Mouse (Mus musculus) MEL (cell line): ENCODE measurements around the gene Rph3al.

ENCODE experiments used
- CTCF ChIP-seq, 3 experiments: IDR thresholded peaks in 2 of 3; conservative IDR thresholded peaks in 1 of 3; 2 replicates each; pipeline ENCODE4 v1.5.1; 2011 to 2012; ENCODE audit warnings: low read length in 3 of 3, low read depth in 2 of 3, mild to moderate bottlenecking in 2 of 3, improper control_type of control experiment in 1 of 3, inconsistent platforms in 1 of 3, mixed read lengths in 1 of 3, moderate library complexity in 1 of 3; ENCODE audit not compliant: control insufficient read depth in 1 of 3, insufficient read depth in 1 of 3, poor library complexity in 1 of 3, severe bottlenecking in 1 of 3
- GATA1 ChIP-seq: IDR thresholded peaks from 2 replicates; pipeline ENCODE4 v1.6.1; 2011; ENCODE audit warnings: low read depth, low read length, improper control_type of control experiment
- HCFC1 ChIP-seq: IDR thresholded peaks from 2 replicates; pipeline ENCODE4 v1.6.1; 2012; ENCODE audit warnings: low read depth, mild to moderate bottlenecking, inconsistent platforms, low read length, improper control_type of control experiment, moderate library complexity
- MXI1 ChIP-seq: IDR thresholded peaks from 2 replicates; pipeline ENCODE4 v1.6.1; 2011; ENCODE audit warnings: mild to moderate bottlenecking, low read depth, low read length, improper control_type of control experiment
- ZC3H11A ChIP-seq: IDR thresholded peaks from 2 replicates; pipeline ENCODE4 v1.6.1; 2012; ENCODE audit warnings: low read depth, mild to moderate bottlenecking, inconsistent platforms, low read length, improper control_type of control experiment

- no peak for TF ChIP-seq CTCF (IDR thresholded peaks at IDR 0.05 in 2 of 3, conservative IDR thresholded peaks at IDR 0.05 in 1 of 3; ENCODE audit: control insufficient read depth in 1 of 3, insufficient read depth in 1 of 3, low read depth in 2 of 3, low read length in 3 of 3, poor library complexity in 1 of 3, severe bottlenecking in 1 of 3)
- TF ChIP-seq ZC3H11A = no peak
- no peak for TF ChIP-seq GATA1
- no peak for TF ChIP-seq MXI1
- TF ChIP-seq HCFC1 = no peak
Measured at GRCm38 (mm10) chr11:75887349-75887748, 50.9 kb downstream of the Rph3al start.
